Mouse (Mus musculus) adrenal gland (tissue): ENCODE data around the gene Rnf19b.

Experiments used
- intact Hi-C: fragments of 180-260 bp; cut with DNase I; formaldehyde crosslinking; loops from one replicate; pipeline ENCODE4 v1.15.1; 2025
- long read RNA-seq, 2 experiments: library from polyadenylated mRNA; unstranded; transcript quantifications; one replicate each; pipeline ENCODE4 v2.0.0; 2020; ENCODE audit warnings: borderline replicate concordance in 1 of 2; ENCODE audit not compliant: insufficient replicate concordance in 1 of 2

Rnf19b gene
- long read RNA-seq, experiment 1, partial matches to known transcripts: 1 of 3 reads
- long read RNA-seq, experiment 1, other reads (novel, unspliced or antisense): 2 of 3 reads
- long read RNA-seq, experiment 2, partial matches to known transcripts: 1 of 3 reads
- long read RNA-seq, experiment 2, other reads (novel, unspliced or antisense): 0 of 3 reads

- intact Hi-C loops: loop anchor here (5.0 kb wide), 2 partner anchors 36 to 66 kb away; partner anchors contain the start of gene Ak2
Measured at GRCm38 (mm10) chr4:129058207-129059092, at the start of gene Rnf19b. Gene Rnf19b (plus strand): TSS chr4:129058271.

- intact Hi-C loops: no loop called here
Measured at GRCm38 (mm10) chr4:129008672-129009071, 49.4 kb upstream of the Rnf19b start.

- intact Hi-C loops: no loop called here
Measured at GRCm38 (mm10) chr4:129009521-129009920, 48.5 kb upstream of the Rnf19b start.

GRCm38 (mm10) chr4:129011604-129012121, 46.4 kb upstream of the Rnf19b start:
- intact Hi-C loops: no loop called here

- intact Hi-C loops: no loop called here
Measured at GRCm38 (mm10) chr4:129013151-129013864, 44.8 kb upstream of the Rnf19b start.

GRCm38 (mm10) chr4:129016329-129016728, 41.7 kb upstream of the Rnf19b start:
- intact Hi-C loops: no loop called here

- intact Hi-C loops: no loop called here
Measured at GRCm38 (mm10) chr4:129017150-129017549, 40.9 kb upstream of the Rnf19b start.

- intact Hi-C loops: no loop called here
Measured at GRCm38 (mm10) chr4:129018788-129019435, 39.2 kb upstream of the Rnf19b start.

- intact Hi-C loops: loop anchor here (5.0 kb wide), 1 partner anchor 38 kb away; the partner anchor contains the start of gene Rnf19b
Measured at GRCm38 (mm10) chr4:129019788-129020187, 38.3 kb upstream of the Rnf19b start.

GRCm38 (mm10) chr4:129020454-129020853, 37.6 kb upstream of the Rnf19b start:
- intact Hi-C loops: loop anchor here (5.0 kb wide), 1 partner anchor 37 kb away; the partner anchor contains the start of gene Rnf19b

- intact Hi-C loops: loop anchor here (5.0 kb wide), 1 partner anchor 36 kb away; the partner anchor contains the start of gene Rnf19b
Measured at GRCm38 (mm10) chr4:129021426-129021825, 36.6 kb upstream of the Rnf19b start.

GRCm38 (mm10) chr4:129021886-129022285, 36.2 kb upstream of the Rnf19b start:
- intact Hi-C loops: loop anchor here (5.0 kb wide), 1 partner anchor 35 kb away; the partner anchor contains the start of gene Rnf19b

- intact Hi-C loops: loop anchor here (5.0 kb wide), 1 partner anchor 33 kb away; the partner anchor contains the start of gene Rnf19b
Measured at GRCm38 (mm10) chr4:129023884-129024283, 34.2 kb upstream of the Rnf19b start.

GRCm38 (mm10) chr4:129024775-129025174, 33.3 kb upstream of the Rnf19b start:
- intact Hi-C loops: loop anchor here (5.0 kb wide), 1 partner anchor 33 kb away; the partner anchor contains the start of gene Rnf19b

GRCm38 (mm10) chr4:129025707-129026106, 32.4 kb upstream of the Rnf19b start:
- intact Hi-C loops: no loop called here

- intact Hi-C loops: no loop called here
Measured at GRCm38 (mm10) chr4:129030746-129031145, 27.3 kb upstream of the Rnf19b start.

GRCm38 (mm10) chr4:129031408-129031965, 26.6 kb upstream of the Rnf19b start:
- intact Hi-C loops: no loop called here

- intact Hi-C loops: no loop called here
Measured at GRCm38 (mm10) chr4:129032133-129032962, 25.7 kb upstream of the Rnf19b start.
